Mouse (Mus musculus) limb, embryonic 10.5 days (tissue): ENCODE results near the gene Tmem8. TPM values are rescaled to one million over a fixed set of nuclear protein-coding genes. Genes with fewer than 3 reads are reported as not detected.

Experiments used
- DNase-seq: peaks from one replicate; pipeline ENCODE4 v3.0.0-alpha.2; 2017; ENCODE audit warnings: low spot score
- H3K27ac ChIP-seq: fragments of 300-500 bp; sonication (generic); 2 replicates; pipeline ENCODE4 v1.5.1; 2016; ENCODE audit warnings: mild to moderate bottlenecking
- H3K27me3 ChIP-seq: fragments of 300-500 bp; sonication (generic); 2 replicates; pipeline ENCODE4 v1.6.1; 2016; ENCODE audit warnings: low read depth, mild to moderate bottlenecking; ENCODE audit not compliant: poor library complexity, severe bottlenecking
- H3K36me3 ChIP-seq: fragments of 300-500 bp; sonication (generic); 2 replicates; pipeline ENCODE4 v1.6.1; 2016; ENCODE audit warnings: mild to moderate bottlenecking, moderate library complexity
- H3K4me1 ChIP-seq: fragments of 300-500 bp; sonication (generic); 2 replicates; pipeline ENCODE4 v1.6.1; 2016
- H3K4me3 ChIP-seq: fragments of 300-500 bp; sonication (generic); 2 replicates; pipeline ENCODE4 v1.5.1; 2016; ENCODE audit warnings: mild to moderate bottlenecking, moderate library complexity
- H3K9me3 ChIP-seq: fragments of 300-500 bp; sonication (generic); replicated peaks from 2 replicates; pipeline ENCODE4 v1.6.1; 2016; ENCODE audit warnings: mild to moderate bottlenecking
- WGBS: fragments of 180-500 bp; shearing (Covaris S2); methylation state at CpG from one replicate; pipeline ENCODE4 v1.1.7; 2016; 5-methylcytosine and 5-hydroxymethylcytosine counted together
- polyA plus RNA-seq: library from polyadenylated mRNA; unstranded; fragments of >200 nt; fragmentation: Nextera tagmentation; extraction: Ambion mirVana; gene quantifications from 2 replicates; pipeline ENCODE4 v1.2.1, GENCODE M21; 2016

The Tmem8 gene
- polyA plus RNA-seq = 0.53 and 0.56 TPM in 2 replicates

DNA sequence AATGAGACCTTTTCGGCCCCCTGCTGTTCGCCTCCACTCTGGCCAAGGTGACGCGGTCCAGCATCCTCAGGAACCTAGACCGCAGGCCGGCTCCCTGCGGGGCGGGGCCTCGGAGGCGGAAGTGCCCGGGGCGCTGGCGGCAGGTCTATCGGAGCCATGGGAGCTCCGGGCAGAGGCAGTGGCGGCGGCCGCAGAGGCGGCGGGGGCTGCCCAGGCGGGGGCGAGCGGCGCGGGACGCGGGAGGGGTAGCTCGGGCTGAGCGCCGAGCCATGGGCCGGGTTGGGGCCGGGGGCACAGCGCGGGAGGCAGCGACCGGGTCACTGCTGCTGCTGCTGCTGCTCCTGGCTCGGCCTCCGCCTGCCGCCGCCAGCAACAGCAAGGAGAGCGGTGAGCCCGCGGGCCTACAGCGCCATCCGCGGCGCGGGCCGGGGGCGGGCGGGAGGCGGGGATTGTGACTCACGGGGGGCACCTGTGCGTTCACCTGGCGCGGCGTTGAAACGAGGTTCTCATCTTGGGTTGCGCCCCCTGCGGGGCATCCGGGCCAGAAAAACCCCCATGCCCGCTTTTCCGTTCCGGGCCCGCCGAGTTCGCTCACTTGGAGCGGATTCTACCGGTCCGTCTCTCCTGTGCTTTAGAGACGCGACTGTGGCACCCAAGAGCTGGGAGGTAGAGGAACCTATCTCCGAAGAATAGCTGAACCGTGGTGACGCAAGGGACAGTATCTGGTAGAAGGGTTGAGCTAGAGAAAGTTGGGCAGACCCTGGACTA is at the start of gene Tmem8:
Gene Tmem8 (plus strand): TSS at position 119 of the 768 bp plus-strand sequence.
- Histone ChIP-seq H3K27ac (peak within 1 kb of the TSS; percentile 84), H3K9me3 (no peaks in the 10 kb centered on the region), H3K27me3 (peaks cover 87% of the 10 kb centered on the region), H3K4me3 (peak within 1 kb of the TSS; percentile 87), H3K36me3 (no peaks in the 10 kb centered on the region), H3K4me1 (peaks cover 25% of the 10 kb centered on the region)
- WGBS = under 1% methylated on average over 71 of the region's 75 CpGs
- DNase-seq = peak; percentile 81

DNA sequence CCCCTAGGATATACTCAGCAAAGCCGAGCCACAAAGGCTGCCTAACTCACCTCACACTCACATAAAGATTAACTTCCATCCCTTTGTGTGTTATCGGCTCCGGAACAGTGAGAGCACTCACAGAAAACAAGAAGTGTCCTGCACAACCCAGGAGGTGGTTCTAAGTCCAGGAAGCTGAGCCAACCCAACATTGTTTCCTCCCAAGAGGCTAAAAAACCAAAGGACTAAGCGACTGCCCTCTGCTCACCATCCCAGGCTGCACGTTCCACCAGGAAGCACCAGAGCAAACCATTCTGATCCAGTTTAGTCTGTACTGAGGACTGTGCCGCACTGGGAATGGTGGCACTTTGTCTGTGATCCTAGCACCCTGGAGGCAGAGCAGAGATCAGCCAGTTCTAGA is 48.2 kb upstream of the Tmem8 start:
- 88% methylated on average over 6 of the region's 6 CpGs for WGBS
- Histone ChIP-seq H3K36me3 (peaks cover 56% of the 10 kb centered on the region), H3K27ac (no peak overlapping the region), H3K9me3 (no peaks in the 10 kb centered on the region), H3K27me3 (peaks cover 12% of the 10 kb centered on the region; the same call in 1 of the 2 replicates), H3K4me1 (peaks cover 51% of the 10 kb centered on the region), H3K4me3 (no peak overlapping the region)
- DNase-seq = no peak

DNA sequence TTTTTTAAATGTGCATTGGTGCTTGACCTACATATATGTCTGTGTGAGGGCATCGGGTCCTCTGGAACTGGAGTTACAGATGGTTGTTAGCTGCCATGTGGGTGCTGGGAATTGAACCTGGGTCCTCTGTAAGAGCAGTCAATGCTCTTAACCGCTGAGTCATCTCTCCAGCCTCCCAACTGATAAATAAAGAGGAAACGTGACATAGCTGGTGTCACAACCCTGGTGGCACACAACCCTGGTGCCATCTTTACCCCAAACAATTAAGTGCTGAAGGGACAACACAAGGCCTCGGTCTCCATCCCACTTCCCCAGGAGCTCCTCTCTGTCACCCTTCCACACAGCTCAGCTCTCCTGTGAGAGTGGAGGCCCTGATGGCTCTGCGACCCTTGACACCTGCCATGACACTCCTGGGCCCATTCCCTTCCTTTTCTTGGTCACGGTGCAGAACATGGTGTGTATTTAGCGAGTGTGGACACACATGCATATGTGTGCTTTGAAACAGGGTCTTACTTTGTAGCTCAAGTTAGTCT is 46.5 kb upstream of the Tmem8 start:
- Histone ChIP-seq H3K9me3 (no peaks in the 10 kb centered on the region), H3K27me3 (peaks cover 27% of the 10 kb centered on the region), H3K36me3 (peaks cover 47% of the 10 kb centered on the region), H3K4me1 (peaks cover 48% of the 10 kb centered on the region), H3K4me3 (peak overlapping the region; percentile 97), H3K27ac (no peak overlapping the region)
- WGBS = 94% methylated on average over 7 of the region's 7 CpGs
- no peak for DNase-seq

DNA sequence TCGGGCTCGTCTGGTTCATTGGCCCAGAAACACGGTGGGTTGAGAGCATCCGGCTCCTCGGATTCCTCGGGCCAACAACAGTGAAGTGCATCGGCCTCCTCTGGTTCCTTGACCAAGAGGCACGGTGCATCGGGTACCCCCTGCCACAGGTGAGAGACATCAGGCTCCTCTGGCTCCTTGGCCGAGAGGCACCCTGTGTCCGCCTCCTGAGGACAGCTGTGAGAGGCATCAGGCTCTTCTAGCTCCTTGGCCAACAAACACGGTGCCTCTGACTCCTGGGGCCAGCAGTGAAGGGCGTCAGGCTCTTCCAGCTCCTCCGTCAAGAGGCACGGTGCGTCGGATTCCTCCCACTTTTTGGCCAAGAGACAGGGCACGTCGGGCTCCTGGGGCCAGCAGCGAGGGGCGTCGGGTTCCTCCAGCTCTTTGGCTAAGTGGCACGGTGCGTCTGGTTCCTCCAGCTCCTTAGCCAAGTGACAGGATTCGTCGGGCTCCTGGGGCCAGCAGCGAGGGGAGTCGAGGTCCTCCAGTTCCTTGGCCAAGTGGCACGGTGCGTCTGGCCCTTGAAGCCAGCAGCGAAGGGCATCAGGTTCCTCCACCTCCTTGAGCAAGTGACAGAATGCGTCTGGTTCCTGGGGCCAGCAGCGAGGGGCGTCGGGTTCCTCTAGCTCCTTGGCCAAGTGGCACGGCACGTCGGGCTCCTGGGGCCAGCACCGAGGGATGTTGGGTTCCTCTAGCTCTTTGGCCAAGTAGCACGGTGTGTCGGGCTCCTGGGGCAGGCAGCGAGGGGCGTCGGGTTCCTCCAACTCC is 44.9 kb upstream of the Tmem8 start:
- peak overlapping the region; percentile 97 for H3K4me3 ChIP-seq
- peak; percentile 73 for DNase-seq
- H3K27ac ChIP-seq = peak overlapping the region; percentile 92
- WGBS = under 1% methylated on average over 44 of the region's 44 CpGs
- peaks cover 32% of the 10 kb centered on the region for H3K27me3 ChIP-seq
- peaks cover 48% of the 10 kb centered on the region for H3K4me1 ChIP-seq
- H3K36me3 ChIP-seq = peaks cover 33% of the 10 kb centered on the region
- H3K9me3 ChIP-seq = no peaks in the 10 kb centered on the region

DNA sequence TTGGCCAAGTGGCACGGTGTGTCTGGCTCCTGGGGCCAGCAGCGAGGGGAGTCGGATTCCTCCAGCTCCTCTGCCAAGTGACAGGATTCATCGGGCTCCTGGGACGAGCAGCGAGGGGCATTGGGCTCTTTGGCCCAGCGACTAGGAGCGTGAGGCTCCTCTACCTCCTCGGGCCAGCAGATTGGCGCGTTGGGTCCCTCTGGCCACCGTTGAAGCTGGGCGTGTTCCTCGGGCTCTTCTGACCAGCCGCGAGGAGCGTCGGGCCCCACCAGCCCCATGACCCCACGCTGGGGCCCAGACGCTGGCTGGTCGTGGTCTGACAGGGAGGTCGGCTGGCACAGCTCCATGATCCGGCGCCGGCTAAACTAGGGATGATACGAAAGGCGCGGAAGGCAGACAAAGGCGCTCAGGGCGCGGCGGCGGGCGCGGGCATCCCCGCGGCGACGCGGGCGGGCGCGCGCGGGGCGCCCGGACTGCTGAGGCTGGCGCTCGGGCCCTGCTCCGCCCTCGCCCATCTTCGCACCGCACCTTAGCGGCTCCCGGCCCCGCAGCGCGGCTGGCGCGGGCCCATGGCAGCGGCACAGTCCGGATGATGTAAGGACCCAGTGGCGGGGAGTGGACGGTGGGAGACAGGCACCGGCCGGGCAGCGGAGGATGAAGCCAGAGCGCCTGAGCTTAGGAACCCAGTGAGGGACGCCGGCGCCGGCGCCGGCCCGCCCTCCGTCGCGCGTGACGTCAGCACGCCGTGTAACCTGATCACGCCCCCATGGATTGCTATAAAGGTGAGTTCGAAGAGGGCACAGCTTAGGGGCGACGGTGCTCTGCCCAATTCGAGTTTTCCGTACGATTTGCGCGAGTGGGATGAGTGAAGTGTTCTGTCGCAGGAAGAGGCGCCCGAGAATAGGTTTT is 44.0 kb upstream of the Tmem8 start, which contains the start of gene Rab11fip3:
Gene Rab11fip3 (minus strand): TSS at position 725 of the 909 bp plus-strand sequence.
- under 1% methylated on average over 94 of the region's 94 CpGs for WGBS
- Histone ChIP-seq H3K4me1 (peaks cover 48% of the 10 kb centered on the region), H3K27me3 (peaks cover 34% of the 10 kb centered on the region), H3K4me3 (peak within 1 kb of the TSS; percentile 97), H3K27ac (peak within 1 kb of the TSS; percentile 92), H3K9me3 (no peaks in the 10 kb centered on the region), H3K36me3 (peaks cover 26% of the 10 kb centered on the region)
- peak; percentile 95 for DNase-seq

DNA sequence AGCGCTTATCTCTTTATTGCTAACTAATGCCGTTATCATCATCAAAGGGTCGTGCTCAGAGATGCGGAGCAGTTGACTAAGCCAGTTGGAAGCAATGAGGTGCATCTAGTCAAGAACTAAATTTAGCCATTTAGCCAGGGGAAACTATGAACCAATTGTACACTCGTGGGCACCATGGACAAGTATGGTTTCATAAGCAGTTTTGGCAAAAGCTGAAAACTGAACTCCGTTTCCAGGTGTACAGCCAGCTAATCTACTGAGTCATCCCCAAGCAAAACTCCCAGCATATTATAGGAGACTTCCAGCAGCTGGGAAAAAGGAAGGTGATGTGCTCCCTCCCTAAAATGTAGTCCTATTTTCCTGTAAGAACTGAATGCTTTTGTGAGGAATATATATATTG is 43.0 kb upstream of the Tmem8 start:
- Histone ChIP-seq H3K27me3 (peaks cover 34% of the 10 kb centered on the region), H3K9me3 (no peaks in the 10 kb centered on the region), H3K4me3 (peak overlapping the region; percentile 97), H3K36me3 (peaks cover 15% of the 10 kb centered on the region), H3K27ac (no peak overlapping the region), H3K4me1 (peaks cover 41% of the 10 kb centered on the region)
- DNase-seq = no peak
- WGBS = 42% methylated on average over 6 of the region's 6 CpGs

DNA sequence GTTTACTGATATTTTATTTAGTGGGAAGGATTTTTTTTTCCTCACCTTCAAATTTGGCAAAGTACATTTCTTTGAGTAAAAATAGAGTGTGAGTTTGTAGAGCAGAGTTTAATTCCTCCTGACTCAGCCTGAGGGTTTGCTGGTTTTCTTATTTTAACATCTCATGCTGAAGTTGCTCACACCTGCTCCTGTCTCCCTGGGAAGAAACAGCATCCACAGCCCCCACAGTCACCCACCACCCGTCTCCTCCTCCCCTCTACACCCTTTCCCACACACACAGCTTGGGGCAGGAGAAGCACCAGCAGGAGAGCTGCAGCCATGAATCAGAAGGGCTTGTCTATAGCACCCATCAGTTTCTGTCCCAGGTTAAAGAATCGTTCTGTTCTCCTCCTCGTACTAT is 37.9 kb upstream of the Tmem8 start:
- Histone ChIP-seq H3K27ac (no peak overlapping the region), H3K36me3 (no peaks in the 10 kb centered on the region), H3K27me3 (peaks cover 18% of the 10 kb centered on the region), H3K4me3 (no peak overlapping the region), H3K4me1 (no peaks in the 10 kb centered on the region), H3K9me3 (no peaks in the 10 kb centered on the region)
- no peak for DNase-seq
- WGBS = 65% methylated on average over 3 of the region's 3 CpGs

DNA sequence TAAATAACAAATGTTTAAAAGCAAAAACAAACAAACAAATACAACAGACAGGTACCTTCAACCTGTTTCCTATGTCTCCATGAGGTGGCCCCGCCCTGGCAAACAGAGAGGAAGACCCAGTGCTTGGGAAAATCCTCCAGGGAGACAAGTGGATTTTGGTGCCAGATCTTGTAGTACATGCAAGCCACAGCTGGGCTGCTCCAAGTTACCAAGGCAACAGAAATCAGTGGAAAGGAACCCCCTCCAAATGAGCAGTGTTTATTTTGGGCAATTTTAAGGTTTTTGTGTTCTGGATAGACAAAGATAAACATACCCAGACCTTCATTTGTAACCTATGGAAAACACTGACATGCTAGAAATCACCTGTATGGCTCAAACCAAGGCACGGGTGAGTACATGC is 34.2 kb upstream of the Tmem8 start:
- H3K27ac ChIP-seq = no peak overlapping the region
- no peaks in the 10 kb centered on the region for H3K4me1 ChIP-seq
- H3K27me3 ChIP-seq = no peaks in the 10 kb centered on the region
- H3K9me3 ChIP-seq = no peaks in the 10 kb centered on the region
- WGBS = 89% methylated on average over 2 of the region's 2 CpGs
- no peak for DNase-seq
- H3K4me3 ChIP-seq = no peak overlapping the region
- H3K36me3 ChIP-seq = peaks cover 16% of the 10 kb centered on the region

DNA sequence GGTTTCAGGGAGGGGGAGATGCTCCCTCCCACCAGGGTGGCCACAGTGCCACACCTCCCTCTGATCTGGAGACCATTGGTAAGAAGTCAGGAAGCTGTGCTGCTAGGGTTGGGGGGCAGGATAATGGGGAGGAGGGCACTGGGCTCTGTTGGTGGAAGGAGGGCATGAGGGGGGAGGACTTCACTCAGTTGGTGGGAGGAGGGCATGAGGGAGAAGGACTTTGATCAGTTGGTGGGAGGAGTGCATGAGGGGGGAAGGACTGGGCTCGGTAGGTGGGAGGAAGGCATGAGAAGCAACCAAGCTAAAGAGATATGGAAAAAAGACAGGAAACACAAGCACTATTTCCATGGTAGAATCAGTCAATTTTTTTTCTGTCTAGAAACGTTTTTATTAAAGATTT is 32.2 kb upstream of the Tmem8 start:
- Histone ChIP-seq H3K4me3 (no peak overlapping the region), H3K27ac (no peak overlapping the region), H3K4me1 (no peaks in the 10 kb centered on the region), H3K9me3 (no peaks in the 10 kb centered on the region), H3K36me3 (peaks cover 16% of the 10 kb centered on the region), H3K27me3 (no peaks in the 10 kb centered on the region)
- no peak for DNase-seq
- WGBS = 44% methylated on average over 2 of the region's 2 CpGs

DNA sequence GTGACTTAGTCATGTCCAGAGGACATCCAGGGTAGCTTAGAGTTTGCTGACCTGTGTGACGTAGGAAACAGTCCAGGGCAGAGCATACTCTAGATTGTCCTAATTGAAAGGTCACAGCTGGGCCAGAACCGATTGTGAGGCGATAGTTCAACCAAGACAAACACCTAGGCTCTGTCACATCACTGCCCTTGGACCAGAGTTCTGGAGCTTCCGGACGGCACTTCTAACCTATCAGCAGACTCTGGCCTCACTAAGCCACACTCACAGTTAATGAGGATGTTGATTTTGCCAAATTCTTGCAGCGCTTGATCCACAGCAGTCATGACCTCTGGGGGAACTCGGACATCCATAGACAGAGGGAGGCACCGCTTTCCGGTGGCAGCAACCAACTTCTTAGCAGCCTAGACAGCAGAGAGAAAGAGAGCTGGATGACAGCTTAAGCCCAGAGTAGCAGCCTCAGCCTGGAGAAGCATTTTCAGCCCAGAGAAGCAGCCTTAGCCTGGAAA is 26.0 kb upstream of the Tmem8 start:
- Histone ChIP-seq H3K4me3 (no peak overlapping the region), H3K27me3 (no peaks in the 10 kb centered on the region), H3K9me3 (no peaks in the 10 kb centered on the region), H3K27ac (no peak overlapping the region), H3K4me1 (peaks cover 8% of the 10 kb centered on the region), H3K36me3 (peaks cover 31% of the 10 kb centered on the region)
- no peak for DNase-seq
- 91% methylated on average over 9 of the region's 9 CpGs for WGBS

DNA sequence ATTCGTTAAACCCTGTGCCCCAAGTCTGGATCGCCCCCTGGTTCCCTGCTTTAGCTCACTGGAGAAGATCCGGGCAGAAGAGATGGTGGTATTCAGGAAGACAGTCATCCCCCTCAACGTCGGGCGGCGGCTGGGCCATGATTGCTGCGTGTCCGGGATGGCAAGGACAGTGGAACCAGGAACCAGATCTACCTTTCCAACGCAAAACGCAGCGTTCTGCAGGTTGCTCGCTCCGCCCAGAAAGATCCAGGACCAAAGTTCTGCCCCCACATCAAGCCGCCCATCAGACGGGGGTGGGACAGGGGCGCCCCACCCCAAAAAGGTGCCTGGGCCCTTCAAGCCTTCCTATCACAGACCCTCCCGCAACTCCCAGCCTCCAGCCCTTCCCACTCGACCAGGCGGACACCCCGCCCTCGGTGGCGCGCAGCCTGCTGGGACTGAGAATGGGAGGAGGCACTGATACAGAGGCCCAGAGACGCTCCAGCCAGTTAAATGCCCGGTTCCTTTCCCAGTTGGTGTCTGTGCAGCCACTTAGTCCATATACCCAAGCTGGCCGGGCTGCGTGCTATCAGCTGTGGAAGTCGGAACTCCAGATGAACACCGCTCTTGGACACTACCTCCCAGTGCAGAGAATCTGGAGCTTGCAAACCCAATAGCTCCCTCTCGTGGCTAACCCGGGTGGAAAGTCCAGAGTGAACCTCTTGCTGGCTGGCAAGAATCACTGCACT is 23.0 kb upstream of the Tmem8 start, which contains the start of gene Decr2:
Gene Decr2 (minus strand): TSS at position 433 of the 728 bp plus-strand sequence.
- peak within 1 kb of the TSS; percentile 65; the same call in 1 of the 2 replicates for H3K27ac ChIP-seq

More for the DNA sequence above, 23.0 kb upstream of the Tmem8 start, which contains the start of gene Decr2:
- 3% methylated on average over 32 of the region's 32 CpGs for WGBS
- Histone ChIP-seq H3K27me3 (no peaks in the 10 kb centered on the region), H3K4me3 (peak within 1 kb of the TSS; percentile 61), H3K4me1 (peaks cover 20% of the 10 kb centered on the region), H3K36me3 (peaks cover 35% of the 10 kb centered on the region), H3K9me3 (no peaks in the 10 kb centered on the region)
- peak; percentile 90 for DNase-seq
